Mouse (Mus musculus) heart, embryonic 10.5 days (tissue): ENCODE data around the gene Syna. TPM values are rescaled to one million over a fixed set of nuclear protein-coding genes. Genes with fewer than 3 reads are reported as not detected.

Source experiments
- DNase-seq: peaks from one replicate; pipeline ENCODE4 v3.0.0-alpha.2; 2017; ENCODE audit warnings: low spot score
- H3K27ac ChIP-seq: fragments of 300-500 bp; sonication (generic); 2 replicates; pipeline ENCODE4 v1.5.1; 2016; ENCODE audit warnings: mild to moderate bottlenecking
- H3K27me3 ChIP-seq: fragments of 300-500 bp; sonication (generic); 2 replicates; pipeline ENCODE4 v1.6.1; 2016; ENCODE audit warnings: mild to moderate bottlenecking; ENCODE audit not compliant: poor library complexity, insufficient read depth, severe bottlenecking
- H3K36me3 ChIP-seq: fragments of 300-500 bp; sonication (generic); 2 replicates; pipeline ENCODE4 v1.6.1; 2016; ENCODE audit warnings: mild to moderate bottlenecking, moderate library complexity
- H3K4me1 ChIP-seq: fragments of 300-500 bp; sonication (generic); 2 replicates; pipeline ENCODE4 v1.6.1; 2016; ENCODE audit warnings: mild to moderate bottlenecking
- H3K4me3 ChIP-seq: fragments of 300-500 bp; sonication (generic); 2 replicates; pipeline ENCODE4 v1.5.1; 2016; ENCODE audit warnings: mild to moderate bottlenecking, moderate library complexity
- H3K9me3 ChIP-seq: fragments of 300-500 bp; sonication (generic); 2 replicates; pipeline ENCODE4 v1.6.1; 2016; ENCODE audit warnings: mild to moderate bottlenecking, moderate library complexity
- WGBS: fragments of 180-500 bp; shearing (Covaris S2); methylation state at CpG from one replicate; pipeline ENCODE4 v1.1.7; 2016; 5-methylcytosine and 5-hydroxymethylcytosine counted together
- microRNA-seq: library from miRNA; unstranded; fragments of <30 nt; microRNA quantifications from one replicate; pipeline ENCODE4, GENCODE M21; 2017
- polyA plus RNA-seq: library from polyadenylated mRNA; unstranded; fragments of >200 nt; fragmentation: Nextera tagmentation; extraction: Ambion mirVana; gene quantifications from 2 replicates; pipeline ENCODE4 v1.2.1, GENCODE M21; 2016

Gene Syna
- polyA plus RNA-seq, 1 experiment from 2014 or later, result not detected

GRCm38 (mm10) chr5:134519471-134519870 is 40.5 kb downstream of the Syna start:
- no peak overlapping the region for H3K27ac ChIP-seq
- H3K4me1 ChIP-seq, result 0 out of 2 replicates have a peak, but pooled peaks cover 5% of the 10 kb centered on the region
- H3K9me3 ChIP-seq, result 0 out of 2 replicates have a peak, but pooled peaks cover 4% of the 10 kb centered on the region
- DNase-seq, result no peak
- 91% methylated on average over 5 of the region's 5 CpGs for WGBS
- peaks cover 69% of the 10 kb centered on the region for H3K36me3 ChIP-seq
- H3K4me3 ChIP-seq, result no peak overlapping the region
- no peaks in the 10 kb centered on the region for H3K27me3 ChIP-seq

GRCm38 (mm10) chr5:134512086-134512485 is 47.9 kb downstream of the Syna start:
- Histone ChIP-seq H3K9me3 (0 out of 2 replicates have a peak, but pooled peaks cover 4% of the 10 kb centered on the region), H3K4me1 (0 out of 2 replicates have a peak, but pooled peaks cover 5% of the 10 kb centered on the region), H3K36me3 (peaks cover 86% of the 10 kb centered on the region), H3K4me3 (no peak overlapping the region), H3K27ac (no peak overlapping the region), H3K27me3 (no peaks in the 10 kb centered on the region)
- WGBS, result 77% methylated on average over 5 of the region's 5 CpGs
- DNase-seq, result no peak

GRCm38 (mm10) chr5:134510266-134510665 is 49.7 kb downstream of the Syna start:
- 76% methylated on average over 5 of the region's 5 CpGs for WGBS
- Histone ChIP-seq H3K4me1 (0 out of 2 replicates have a peak, but pooled peaks cover 5% of the 10 kb centered on the region), H3K27ac (no peak overlapping the region), H3K4me3 (no peak overlapping the region), H3K9me3 (no peaks in the 10 kb centered on the region), H3K36me3 (peaks cover 68% of the 10 kb centered on the region), H3K27me3 (no peaks in the 10 kb centered on the region)
- no peak for DNase-seq

GRCm38 (mm10) chr5:134508965-134509364 is 51.0 kb downstream of the Syna start:
- Histone ChIP-seq H3K9me3 (no peaks in the 10 kb centered on the region), H3K4me1 (0 out of 2 replicates have a peak, but pooled peaks cover 5% of the 10 kb centered on the region), H3K4me3 (no peak overlapping the region), H3K36me3 (peaks cover 64% of the 10 kb centered on the region), H3K27me3 (no peaks in the 10 kb centered on the region), H3K27ac (no peak overlapping the region)
- no peak for DNase-seq
- WGBS, result 76% methylated on average over 5 of the region's 5 CpGs

Small RNA genes within 50 kb of the gene (microRNA-seq; reads per million reads assigned to microRNA genes)
- gene Mir7228, result not detected

Other genes starting within 250 kb of the Syna start
- 130 and 141 TPM in 2 replicates for gene Gtf2i, start 245.4 kb downstream of the Syna start, polyA plus RNA-seq
- gene Gtf2ird1, start 103.5 kb downstream of the Syna start, polyA plus RNA-seq, result 64.1 and 74.8 TPM in 2 replicates
- gene Clip2, start 7.7 kb downstream of the Syna start, polyA plus RNA-seq, result 2.1 TPM in 2 replicates
- 271 and 300 TPM in 2 replicates for gene Rfc2, start 21.2 kb upstream of the Syna start, polyA plus RNA-seq
- gene Lat2, start 54.9 kb upstream of the Syna start, polyA plus RNA-seq, result 2.9 and 4.1 TPM in 2 replicates
- 435 and 453 TPM in 2 replicates for gene Eif4h, start 79.3 kb upstream of the Syna start, polyA plus RNA-seq
- gene Limk1, start 128.4 kb upstream of the Syna start, polyA plus RNA-seq, result 3.7 and 4.7 TPM in 2 replicates
- 4.8 and 8.0 TPM in 2 replicates for gene Eln, start 187.2 kb upstream of the Syna start, polyA plus RNA-seq